Mouse (Mus musculus) MEL (cell line): ENCODE measurements around the gene Uhrf1bp1l. TPM values are rescaled to one million over a fixed set of nuclear protein-coding genes. Genes with fewer than 3 reads are reported as not detected.

ENCODE experiments used
- DNase-seq: peaks from one replicate; pipeline ENCODE4 v3.0.0; 2011; ENCODE audit warnings: low read depth, low spot score
- H3K27ac ChIP-seq: 2 replicates; pipeline ENCODE4 v1.5.1; 2012; ENCODE audit warnings: low read depth, mild to moderate bottlenecking, control low read depth, low read length, moderate library complexity; ENCODE audit not compliant: control insufficient read depth
- H3K27me3 ChIP-seq, 2 experiments: fragments of 150-350 bp in 1 of 2; sonication (generic) in 1 of 2; 2 replicates each; pipeline ENCODE4 v1.6.1; 2012; ENCODE audit warnings: low read length in 2 of 2, mild to moderate bottlenecking in 2 of 2, improper control_type of control experiment in 1 of 2, moderate library complexity in 1 of 2; ENCODE audit not compliant: insufficient read depth in 2 of 2, control insufficient read depth in 1 of 2
- H3K36me3 ChIP-seq, 2 experiments: 2 replicates each; pipeline ENCODE4 v1.6.1; 2012 to 2014; ENCODE audit warnings: low read length in 2 of 2, improper control_type of control experiment in 1 of 2, inconsistent platforms in 1 of 2, mild to moderate bottlenecking in 1 of 2; ENCODE audit not compliant: insufficient read depth in 2 of 2, control insufficient read depth in 1 of 2
- H3K4me1 ChIP-seq, 2 experiments: fragments of 150-350 bp in 1 of 2; sonication (generic) in 1 of 2; 2 replicates each; pipeline ENCODE4 v1.6.1; 2012; ENCODE audit warnings: low read length in 2 of 2, improper control_type of control experiment in 1 of 2, mild to moderate bottlenecking in 1 of 2; ENCODE audit not compliant: insufficient read depth in 2 of 2, control insufficient read depth in 1 of 2
- H3K4me3 ChIP-seq, 2 experiments: fragments of 150-350 bp in 1 of 2; sonication (generic) in 1 of 2; 2 replicates each; pipeline ENCODE4 v1.5.1; 2012; ENCODE audit warnings: low read depth in 2 of 2, low read length in 2 of 2, mild to moderate bottlenecking in 2 of 2, moderate library complexity in 2 of 2, control low read depth in 1 of 2, improper control_type of control experiment in 1 of 2; ENCODE audit not compliant: control insufficient read depth in 1 of 2, insufficient read depth in 1 of 2
- H3K79me2 ChIP-seq: 2 replicates; pipeline ENCODE4 v1.6.1; 2012; ENCODE audit warnings: mild to moderate bottlenecking, low read length, moderate library complexity; ENCODE audit not compliant: control insufficient read depth, poor library complexity, insufficient read depth
- H3K9ac ChIP-seq: 2 replicates; pipeline ENCODE4 v1.6.1; 2012; ENCODE audit warnings: low read depth, mild to moderate bottlenecking, control low read depth, low read length, moderate library complexity; ENCODE audit not compliant: control insufficient read depth, poor library complexity, severe bottlenecking
- H3K9me3 ChIP-seq: fragments of 150-350 bp; sonication (generic); replicated peaks from 2 replicates; pipeline ENCODE4 v1.6.1; 2012; ENCODE audit warnings: mild to moderate bottlenecking, low read length, improper control_type of control experiment, moderate library complexity; ENCODE audit not compliant: insufficient read depth
- ELF1 ChIP-seq: IDR thresholded peaks from 2 replicates; pipeline ENCODE4 v1.6.1; 2014; ENCODE audit warnings: low read depth, mild to moderate bottlenecking, inconsistent platforms, low read length, improper control_type of control experiment, moderate library complexity
- ETS1 ChIP-seq: IDR thresholded peaks from 2 replicates; pipeline ENCODE4 v1.6.1; 2012; ENCODE audit warnings: low read depth, mild to moderate bottlenecking, inconsistent platforms, low read length, improper control_type of control experiment, moderate library complexity
- GABPA ChIP-seq: IDR thresholded peaks from 2 replicates; pipeline ENCODE4 v1.6.1; 2012; ENCODE audit warnings: low read depth, mild to moderate bottlenecking, inconsistent platforms, low read length, improper control_type of control experiment, moderate library complexity
- HCFC1 ChIP-seq: IDR thresholded peaks from 2 replicates; pipeline ENCODE4 v1.6.1; 2012; ENCODE audit warnings: low read depth, mild to moderate bottlenecking, inconsistent platforms, low read length, improper control_type of control experiment, moderate library complexity
- KAT2A ChIP-seq: conservative IDR thresholded peaks from 2 replicates; pipeline ENCODE4 v1.6.1; 2012; ENCODE audit warnings: low read depth, low read length, improper control_type of control experiment, inconsistent platforms
- MAFK ChIP-seq: IDR thresholded peaks from 2 replicates; pipeline ENCODE4 v1.6.1; 2011; ENCODE audit warnings: low read depth, mild to moderate bottlenecking, low read length, improper control_type of control experiment, borderline replicate concordance
- MAX ChIP-seq: IDR thresholded peaks from 2 replicates; pipeline ENCODE4 v1.6.1; 2011; ENCODE audit warnings: low read length, improper control_type of control experiment
- MAZ ChIP-seq: IDR thresholded peaks from 2 replicates; pipeline ENCODE4 v1.6.1; 2012; ENCODE audit warnings: low read depth, mild to moderate bottlenecking, inconsistent platforms, low read length, improper control_type of control experiment
- MXI1 ChIP-seq: IDR thresholded peaks from 2 replicates; pipeline ENCODE4 v1.6.1; 2011; ENCODE audit warnings: mild to moderate bottlenecking, low read depth, low read length, improper control_type of control experiment
- NELFE ChIP-seq: IDR thresholded peaks from 2 replicates; pipeline ENCODE4 v1.6.1; 2011; ENCODE audit warnings: low read depth, low read length, improper control_type of control experiment
- POLR2A ChIP-seq, 2 experiments: IDR thresholded peaks; 2 replicates each; pipeline ENCODE4 v1.6.1; 2011 to 2012; ENCODE audit warnings: low read length in 2 of 2, mild to moderate bottlenecking in 2 of 2, control low read depth in 1 of 2, improper control_type of control experiment in 1 of 2, low read depth in 1 of 2, moderate library complexity in 1 of 2; ENCODE audit not compliant: control insufficient read depth in 1 of 2, insufficient read depth in 1 of 2, poor library complexity in 1 of 2
- POLR2AphosphoS2 ChIP-seq: IDR thresholded peaks from 2 replicates; pipeline ENCODE4 v1.6.1; 2011; ENCODE audit warnings: low read length, improper control_type of control experiment
- RAD21 ChIP-seq: IDR thresholded peaks from 2 replicates; pipeline ENCODE4 v1.6.1; 2011; ENCODE audit warnings: mild to moderate bottlenecking, low read depth, low read length, improper control_type of control experiment
- RCOR1 ChIP-seq: IDR thresholded peaks from 2 replicates; pipeline ENCODE4 v1.6.1; 2012; ENCODE audit warnings: low read depth, mild to moderate bottlenecking, inconsistent platforms, low read length, improper control_type of control experiment
- SMC3 ChIP-seq: IDR thresholded peaks from 2 replicates; pipeline ENCODE4 v1.6.1; 2011; ENCODE audit warnings: low read depth, low read length, improper control_type of control experiment
- USF2 ChIP-seq, 2 experiments: IDR thresholded peaks; 2 replicates each; pipeline ENCODE4 v1.6.1; 2011 to 2012; ENCODE audit warnings: improper control_type of control experiment in 2 of 2, low read length in 2 of 2, borderline replicate concordance in 1 of 2, inconsistent platforms in 1 of 2, low read depth in 1 of 2, mild to moderate bottlenecking in 1 of 2; ENCODE audit not compliant: insufficient read depth in 1 of 2
- ZNF384 ChIP-seq: IDR thresholded peaks from 2 replicates; pipeline ENCODE4 v1.6.1; 2012; ENCODE audit warnings: low read depth, mild to moderate bottlenecking, inconsistent platforms, low read length, improper control_type of control experiment
- polyA plus RNA-seq, 2 experiments: library from polyadenylated mRNA; stranded (reverse) in 1 of 2; unstranded in 1 of 2; fragments of >175 nt in 1 of 2; fragments of >200 nt in 1 of 2; gene quantifications; 2 replicates each; pipeline versions ENCODE4 v1.2.1 to v1.2.4; 2012; ENCODE audit warnings: low replicate concordance in 2 of 2, low read depth in 1 of 2; ENCODE audit not compliant: insufficient read length in 2 of 2, insufficient read depth in 1 of 2, missing spikeins in 1 of 2
- total RNA-seq: library from RNA; depleted of rRNA; stranded (reverse); fragments of 300-350 nt; gene quantifications from 2 replicates; pipeline ENCODE4 v1.2.3, GENCODE M21; 2012

The Uhrf1bp1l gene
- total and polyA plus RNA-seq, 3 experiments = 23.7 to 44.8 (median 26.0) TPM

DNA sequence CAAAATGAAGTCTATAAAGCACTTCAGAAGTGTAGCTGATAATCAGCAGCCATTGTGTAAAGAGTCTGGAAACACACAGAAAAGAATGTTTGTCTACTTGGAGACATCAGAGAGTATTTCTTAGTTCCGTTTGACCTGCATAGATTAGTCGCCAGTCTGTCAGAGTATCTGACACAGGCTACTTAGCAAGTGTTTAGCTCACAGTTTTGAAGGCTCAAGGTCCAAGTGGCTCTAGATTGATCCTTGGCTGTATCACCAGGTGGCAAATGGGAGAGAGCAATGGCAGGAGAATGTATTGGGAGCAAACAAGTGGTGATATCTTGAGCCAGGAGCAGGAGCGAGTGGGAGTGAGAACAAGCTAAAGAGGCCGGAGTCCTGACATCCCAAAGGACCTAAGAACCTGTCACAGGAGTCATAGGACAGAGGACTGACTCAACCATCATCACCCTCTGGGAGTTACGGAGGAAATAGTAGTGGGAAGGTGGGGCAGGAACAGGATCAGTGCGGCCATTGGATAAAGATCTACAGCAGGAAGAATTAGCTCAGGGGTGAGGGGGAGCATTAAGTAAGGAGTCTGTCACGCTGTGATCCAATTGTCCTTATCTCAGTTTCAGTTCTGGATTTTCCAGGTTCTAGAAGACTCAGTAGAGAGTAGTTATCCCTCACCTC lies 23.7 kb downstream of the Uhrf1bp1l start:
- Histone ChIP-seq H3K27ac (no peak overlapping the region), H3K9me3 (no peaks in the 10 kb centered on the region), H3K4me1 (peaks cover 11 to 14% of the 10 kb centered on the region in 2 experiments), H3K9ac (no peak overlapping the region), H3K4me3 (no peak overlapping the region), H3K79me2 (peaks cover 5% of the 10 kb centered on the region; the same call in 1 of the 2 replicates), H3K27me3 (no peaks in the 10 kb centered on the region), H3K36me3 (peaks cover 0 to 9% of the 10 kb centered on the region in 2 experiments; a peak in 2 of 4 replicates)
- no peak for TF ChIP-seq USF2 (IDR thresholded peaks at IDR 0.05; ENCODE audit: borderline replicate concordance in 1 of 2, insufficient read depth in 1 of 2, low read depth in 1 of 2, low read length in 2 of 2)
- TF ChIP-seq POLR2A (IDR thresholded peaks at IDR 0.05; ENCODE audit: control insufficient read depth in 1 of 2, insufficient read depth in 1 of 2, low read depth in 1 of 2, low read length in 2 of 2, poor library complexity in 1 of 2) = no peak
- TF ChIP-seq ZNF384 = no peak
- no peak for TF ChIP-seq MAX
- TF ChIP-seq ETS1 = no peak
- TF ChIP-seq GABPA = no peak
- no peak for TF ChIP-seq POLR2AphosphoS2
- no peak for TF ChIP-seq RAD21
- no peak for TF ChIP-seq MAFK
- TF ChIP-seq RCOR1 = no peak
- TF ChIP-seq HCFC1 = no peak
- no peak for TF ChIP-seq NELFE
- no peak for TF ChIP-seq SMC3
- TF ChIP-seq ELF1 = no peak
- DNase-seq = no peak

DNA sequence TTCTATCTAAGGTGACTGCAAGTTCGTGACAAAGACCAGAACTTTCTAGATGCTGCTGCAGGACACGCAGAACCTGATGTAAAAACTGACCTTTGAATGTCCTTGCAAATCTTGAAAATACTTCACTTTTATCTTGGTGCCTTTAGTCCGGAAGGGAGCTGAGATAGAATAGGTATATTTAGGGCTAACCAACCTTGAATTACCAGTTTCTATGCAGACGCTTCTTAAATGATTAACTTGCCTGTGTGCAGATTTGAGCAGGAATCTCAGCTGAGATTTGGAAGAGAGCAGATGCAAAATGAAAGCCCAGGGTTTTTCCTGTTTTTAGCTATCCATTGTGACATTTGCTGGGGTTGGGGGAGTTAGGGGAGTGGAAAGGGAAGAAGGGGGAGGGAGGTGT lies 24.3 kb downstream of the Uhrf1bp1l start:
- Histone ChIP-seq H3K9ac (no peak overlapping the region), H3K79me2 (peaks cover 5% of the 10 kb centered on the region; the same call in 1 of the 2 replicates), H3K27ac (no peak overlapping the region), H3K27me3 (no peaks in the 10 kb centered on the region), H3K36me3 (peaks cover 0 to 7% of the 10 kb centered on the region in 2 experiments; a peak in 2 of 4 replicates), H3K9me3 (no peaks in the 10 kb centered on the region), H3K4me1 (peaks cover 9 to 11% of the 10 kb centered on the region in 2 experiments), H3K4me3 (no peak overlapping the region)
- TF ChIP-seq RAD21 = no peak
- TF ChIP-seq KAT2A = no peak
- TF ChIP-seq RCOR1 = no peak
- TF ChIP-seq USF2 (IDR thresholded peaks at IDR 0.05; ENCODE audit: borderline replicate concordance in 1 of 2, insufficient read depth in 1 of 2, low read depth in 1 of 2, low read length in 2 of 2) = no peak
- TF ChIP-seq MXI1 = no peak
- TF ChIP-seq MAZ = no peak
- no peak for TF ChIP-seq MAX
- TF ChIP-seq SMC3 = no peak
- no peak for DNase-seq
